Mouse (Mus musculus) left cerebral cortex, postnatal 14 days (tissue): ENCODE measurements at regions not wholly inside any gene's neighbourhood (a gene's known extent, or its start where the extent isn't known, plus 50 kb on each side); places are given as distances from the start of the nearest gene placed in this dataset.
"Not testable (repeated sequence)": the region's sequence is repeated elsewhere in the genome, so short reads cannot be mapped to it uniquely, and the experiment has no call there.

Experiments used
- DNase-seq, 2 experiments: peaks; one replicate each; pipeline ENCODE4 v3.0.0; 2021 to 2022; ENCODE audit warnings: low spot score in 2 of 2, mixed read lengths in 1 of 2
- intact Hi-C: fragments of 180-260 bp; cut with DNase I; formaldehyde crosslinking; loops from one replicate; pipeline ENCODE4 v1.15.1; 2025

DNA sequence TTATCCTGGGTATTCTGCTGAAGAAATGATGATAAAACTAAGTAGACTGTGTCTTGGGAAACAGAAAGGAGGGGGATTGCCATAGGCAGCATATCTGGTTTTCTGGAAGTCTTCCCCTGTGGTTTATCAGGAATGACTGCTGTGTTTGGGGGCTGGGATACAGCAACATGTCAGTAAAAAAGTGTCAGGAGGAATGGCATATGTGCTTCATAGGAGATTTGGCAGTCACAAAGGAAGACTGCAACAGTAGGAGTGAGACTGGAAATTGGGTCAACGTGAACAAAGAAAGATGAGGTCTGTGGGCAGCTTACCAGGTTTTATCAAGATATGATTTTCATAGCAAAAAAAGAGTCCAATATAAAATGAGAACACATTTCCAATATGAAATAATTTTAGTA lies 641.1 kb upstream of the Nrxn1 start:
- peak in 1 of 2 experiments; percentile 1 for DNase-seq
- intact Hi-C loops = no loop called here

- DNase-seq = no peak
- intact Hi-C loops = no loop called here
Observed at GRCm38 (mm10) chr17:91733174-91733926, 640.5 kb upstream of the Nrxn1 start.

DNA sequence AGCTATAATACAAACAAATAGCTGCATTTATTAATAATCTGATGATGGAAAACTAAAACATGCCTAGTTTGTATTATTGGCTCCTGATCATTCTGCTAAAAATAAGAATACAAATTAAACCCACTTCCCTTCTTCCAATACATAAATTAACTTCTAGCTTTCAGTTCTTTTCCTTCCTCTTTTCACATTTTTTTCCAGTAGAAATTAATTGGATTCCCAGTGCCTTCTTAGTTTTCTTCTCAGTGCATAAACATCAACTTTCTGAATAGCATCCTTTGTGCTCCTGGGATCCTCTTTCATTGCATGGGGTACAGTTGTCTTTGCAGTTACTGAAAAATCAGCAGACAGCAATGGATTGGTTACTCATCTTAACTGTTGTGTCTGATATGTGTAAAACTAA lies 617.5 kb upstream of the Nrxn1 start:
- no peak for DNase-seq
- intact Hi-C loops = no loop called here

GRCm38 (mm10) chr17:91691063-91691462 lies 598.2 kb upstream of the Nrxn1 start:
- no peak for DNase-seq
- intact Hi-C loops = no loop called here

GRCm38 (mm10) chr17:91657449-91657848 lies 564.6 kb upstream of the Nrxn1 start:
- intact Hi-C loops = no loop called here
- DNase-seq = no peak

DNA sequence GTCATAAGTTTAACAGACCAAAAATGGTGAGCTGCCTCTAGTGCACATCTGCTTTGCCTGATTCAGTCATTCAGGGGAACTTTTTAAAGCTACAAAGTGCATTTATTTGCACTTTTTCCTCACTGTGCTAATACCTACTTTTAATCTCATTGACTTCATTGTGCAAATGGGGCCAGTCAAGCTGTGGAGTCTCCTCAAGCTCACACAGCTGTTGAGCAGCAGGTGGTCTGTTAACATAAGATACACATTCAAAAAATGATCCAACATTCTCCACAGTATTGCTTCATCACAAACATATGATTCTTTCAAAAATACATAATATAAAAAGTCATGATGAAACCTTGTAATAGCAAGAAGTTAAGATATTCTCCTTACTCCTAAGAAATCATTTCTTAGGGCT lies 564.2 kb upstream of the Nrxn1 start:
- intact Hi-C loops = no loop called here
- DNase-seq = no peak

DNA sequence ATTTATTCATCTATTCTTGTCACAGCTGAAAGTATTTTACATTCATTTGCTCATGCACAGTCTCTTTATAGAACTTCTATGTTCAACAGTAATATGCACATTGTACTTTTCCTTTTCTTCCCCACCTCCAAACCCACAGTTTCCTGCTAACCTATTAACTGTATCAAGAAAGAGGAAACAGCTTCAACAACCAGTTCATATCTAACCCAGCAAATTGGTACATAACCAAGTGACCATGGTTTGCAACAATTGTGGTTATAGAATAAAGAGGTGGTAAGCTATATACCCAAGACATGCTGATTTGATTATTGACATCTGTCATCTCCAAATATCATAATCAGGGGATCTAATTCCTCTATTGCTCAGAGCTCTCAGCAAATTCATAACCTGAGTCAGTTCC lies 539.0 kb upstream of the Nrxn1 start:
- no peak for DNase-seq
- intact Hi-C loops = no loop called here

DNA sequence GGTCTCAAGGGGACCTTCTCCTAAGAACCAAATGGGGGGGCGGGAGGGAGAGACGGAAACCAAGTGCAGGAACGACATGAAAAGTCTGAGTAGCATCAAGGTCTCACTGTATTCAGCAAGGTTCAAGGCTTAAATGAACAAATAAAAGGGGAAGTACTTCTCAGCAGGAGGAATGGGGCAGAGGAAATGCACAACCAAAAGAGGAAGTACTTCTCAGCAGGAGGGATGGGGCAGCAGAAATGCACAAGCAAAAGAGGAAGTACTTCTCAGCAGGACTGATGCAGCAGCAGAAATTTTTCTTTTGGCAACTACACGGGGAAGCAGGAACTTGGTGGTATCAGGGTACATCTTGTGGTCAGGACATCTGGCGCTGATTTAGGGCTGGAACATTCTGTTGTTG lies 521.3 kb upstream of the Nrxn1 start:
- intact Hi-C loops, DNase-seq: not testable (repeated sequence)

DNA sequence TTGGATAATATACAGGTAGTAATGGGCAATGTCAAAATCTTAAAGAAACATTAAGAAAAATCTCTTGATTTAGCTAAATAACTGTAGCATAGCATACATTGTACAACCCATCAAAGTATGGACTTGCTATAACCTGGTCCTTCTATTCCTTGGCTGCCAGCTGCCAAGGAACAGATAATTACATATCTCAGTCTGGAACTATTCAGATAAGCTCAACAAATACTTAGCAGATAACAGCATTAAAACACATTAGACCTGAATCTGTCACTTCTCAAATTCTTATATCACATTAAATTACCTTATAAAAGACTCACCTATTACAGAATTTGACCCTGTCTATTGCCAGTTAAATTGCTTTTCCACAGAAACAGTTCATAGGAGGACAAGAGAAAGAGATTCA lies 496.2 kb upstream of the Nrxn1 start:
- intact Hi-C loops = no loop called here
- no peak for DNase-seq

DNA sequence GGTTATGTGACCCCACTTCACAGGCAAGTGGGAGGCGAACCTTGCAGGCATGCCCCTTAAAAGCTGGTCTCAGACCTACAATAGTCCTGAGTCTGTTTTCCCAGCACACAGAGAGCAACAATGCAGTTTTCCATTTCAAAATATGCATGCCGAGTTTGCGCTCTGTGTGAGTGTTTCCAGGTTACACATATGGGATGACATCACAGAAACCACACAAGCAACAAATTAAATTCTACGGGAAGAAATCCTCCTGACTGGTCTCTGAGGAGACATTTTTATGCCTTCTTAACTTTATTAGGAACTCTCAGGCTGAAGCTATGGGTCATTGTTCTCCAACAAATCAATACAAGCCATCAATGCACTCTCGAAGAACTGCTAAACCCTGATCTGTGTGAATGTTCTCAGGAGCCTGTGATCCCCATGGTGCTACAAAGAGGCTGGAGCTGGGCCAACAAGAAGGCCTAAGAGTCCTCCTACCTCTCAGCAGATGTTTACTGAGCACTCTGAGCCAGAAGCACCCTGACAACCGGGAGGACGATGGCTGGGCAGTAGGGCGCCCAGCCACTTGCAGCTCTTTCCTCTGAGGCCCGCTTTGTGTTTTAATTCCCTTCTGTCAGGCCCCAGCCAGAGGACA lies 458.3 kb upstream of the Nrxn1 start:
- not testable (repeated sequence) for DNase-seq

DNA sequence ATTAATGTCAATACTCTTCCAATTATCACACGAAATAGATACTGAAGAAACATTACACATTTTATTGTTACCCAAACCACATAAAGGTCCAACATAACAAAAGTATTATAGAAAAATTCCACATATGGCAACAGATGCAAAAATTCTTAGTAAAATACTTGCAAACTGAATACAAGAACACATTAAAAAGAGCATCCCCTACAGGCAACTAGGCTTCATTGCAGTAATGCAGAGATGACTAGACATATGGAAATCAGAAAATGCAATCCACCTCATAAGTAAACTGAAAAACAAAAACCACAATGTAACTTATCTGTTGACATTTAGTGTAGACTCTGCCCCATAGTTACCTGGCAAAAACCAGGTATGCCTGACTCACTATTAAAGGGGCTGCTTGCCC lies 438.6 kb upstream of the Nrxn1 start:
- intact Hi-C loops = no loop called here

More for the DNA sequence above, 458.3 kb upstream of the Nrxn1 start:
- intact Hi-C loops = not testable (repeated sequence)

GRCm38 (mm10) chr17:91517256-91517655 lies 424.4 kb upstream of the Nrxn1 start:
- intact Hi-C loops = no loop called here
- no peak for DNase-seq

More for the DNA sequence above, 438.6 kb upstream of the Nrxn1 start:
- DNase-seq = no peak
